Mouse (Mus musculus): ENCODE measurements around the gene Parva. TPM values are rescaled to one million over a fixed set of nuclear protein-coding genes. Genes with fewer than 3 reads are reported as not detected.

The Parva gene
- polyA plus RNA-seq, 1 experiment from 2014 or later = 50.4 TPM

- no peak overlapping the region for H3K4me3 ChIP-seq (ENCODE audit: low read depth, low read length)
- H3K36me3 ChIP-seq (ENCODE audit: control insufficient read depth, insufficient read depth, low read length) = no peaks in the 10 kb centered on the region
- H3K9ac ChIP-seq (ENCODE audit: low read length) = peak overlapping the region; percentile 10; the same call in 1 of the 2 replicates
- no peak overlapping the region for H3K4me2 ChIP-seq (ENCODE audit: low read depth)
- no peak for ATAC-seq (ENCODE audit: insufficient read depth, low FRiP score, low TSS enrichment)
- WGBS = 31% methylated on average over 6 of the region's 6 CpGs
- H3K4me1 ChIP-seq (ENCODE audit: control insufficient read depth, insufficient read depth, low read length) = peaks cover 20% of the 10 kb centered on the region
- DNase-seq (ENCODE audit: low spot score) = peak; percentile 28
- H3K9me3 ChIP-seq (ENCODE audit: control insufficient read depth, low read length) = no peaks in the 10 kb centered on the region
- H3K27ac ChIP-seq (ENCODE audit: low read depth, low read length) = 0 out of 2 replicates have a peak overlapping the region, but pooled peaks have one; percentile 27
- no peaks in the 10 kb centered on the region for H3K27me3 ChIP-seq (ENCODE audit: control insufficient read depth, insufficient read depth, low read length)
Measured at GRCm38 (mm10) chr7:112390937-112391605, 36.2 kb upstream of the Parva start.

- no peak overlapping the region for H3K4me3 ChIP-seq (ENCODE audit: low read depth, low read length)
- no peak overlapping the region for H3K4me2 ChIP-seq (ENCODE audit: low read depth)
- H3K9me3 ChIP-seq (ENCODE audit: control insufficient read depth, low read length) = no peaks in the 10 kb centered on the region
- H3K36me3 ChIP-seq (ENCODE audit: control insufficient read depth, insufficient read depth, low read length) = no peaks in the 10 kb centered on the region
- no peak overlapping the region for H3K27ac ChIP-seq (ENCODE audit: low read depth, low read length)
- 87% methylated on average over 3 of the region's 3 CpGs for WGBS
- DNase-seq (ENCODE audit: low spot score) = no peak
- ATAC-seq (ENCODE audit: insufficient read depth, low FRiP score, low TSS enrichment) = no peak
- H3K4me1 ChIP-seq (ENCODE audit: control insufficient read depth, insufficient read depth, low read length) = no peaks in the 10 kb centered on the region
- no peaks in the 10 kb centered on the region for H3K27me3 ChIP-seq (ENCODE audit: control insufficient read depth, insufficient read depth, low read length)
- no peak overlapping the region for H3K9ac ChIP-seq (ENCODE audit: low read length)
Measured at GRCm38 (mm10) chr7:112397786-112398185, 29.5 kb upstream of the Parva start.

DNA sequence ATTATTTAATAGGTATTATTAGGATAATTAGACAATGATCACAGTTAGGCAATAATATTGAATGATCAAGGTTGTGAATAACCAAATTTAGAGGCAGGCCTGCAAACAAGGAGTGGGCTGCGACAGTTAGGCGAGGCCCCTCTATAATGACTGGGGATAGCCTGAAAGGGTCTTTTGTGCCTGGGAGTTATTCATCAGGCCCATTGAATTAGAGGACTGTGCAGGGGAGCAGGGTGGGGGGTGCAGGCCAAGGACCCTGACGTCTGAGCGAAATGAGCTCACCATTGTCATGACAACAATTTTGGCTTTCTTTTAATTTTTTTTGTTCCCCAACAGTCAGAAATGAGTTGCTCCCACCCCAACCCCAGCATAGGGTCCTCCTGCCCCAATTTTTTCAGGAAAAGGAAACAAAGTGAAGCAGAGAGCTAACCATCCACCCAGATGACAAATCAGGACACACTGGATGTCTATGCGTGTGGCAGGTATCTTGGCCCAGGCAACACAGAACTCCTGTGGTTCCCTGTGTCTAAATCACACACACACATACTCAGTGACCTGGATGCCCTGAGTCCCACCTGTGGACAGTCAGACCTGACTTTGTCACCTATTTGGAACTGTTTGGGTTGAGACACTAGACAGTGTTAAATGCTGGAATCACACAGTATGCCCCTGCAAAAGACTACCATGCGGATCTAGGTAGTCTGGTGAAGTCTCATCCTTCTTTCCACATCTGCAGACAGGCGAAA is 27.7 kb upstream of the Parva start:
- Histone ChIP-seq H3K4me2 (ENCODE audit: low read depth) (no peak overlapping the region), H3K27me3 (ENCODE audit: control insufficient read depth, insufficient read depth, low read length) (no peaks in the 10 kb centered on the region), H3K9ac (ENCODE audit: low read length) (no peak overlapping the region), H3K4me3 (ENCODE audit: low read depth, low read length) (no peak overlapping the region), H3K27ac (ENCODE audit: low read depth, low read length) (0 out of 2 replicates have a peak overlapping the region, but pooled peaks have one; percentile 7), H3K36me3 (ENCODE audit: control insufficient read depth, insufficient read depth, low read length) (no peaks in the 10 kb centered on the region), H3K4me1 (ENCODE audit: control insufficient read depth, insufficient read depth, low read length) (no peaks in the 10 kb centered on the region), H3K9me3 (ENCODE audit: control insufficient read depth, low read length) (no peaks in the 10 kb centered on the region)
- peak; percentile 87; the same call in 1 of the 2 replicates for ATAC-seq (ENCODE audit: insufficient read depth, low FRiP score, low TSS enrichment)
- WGBS = 42% methylated on average over 7 of the region's 7 CpGs
- peak; percentile 40 for DNase-seq (ENCODE audit: low spot score)

DNA sequence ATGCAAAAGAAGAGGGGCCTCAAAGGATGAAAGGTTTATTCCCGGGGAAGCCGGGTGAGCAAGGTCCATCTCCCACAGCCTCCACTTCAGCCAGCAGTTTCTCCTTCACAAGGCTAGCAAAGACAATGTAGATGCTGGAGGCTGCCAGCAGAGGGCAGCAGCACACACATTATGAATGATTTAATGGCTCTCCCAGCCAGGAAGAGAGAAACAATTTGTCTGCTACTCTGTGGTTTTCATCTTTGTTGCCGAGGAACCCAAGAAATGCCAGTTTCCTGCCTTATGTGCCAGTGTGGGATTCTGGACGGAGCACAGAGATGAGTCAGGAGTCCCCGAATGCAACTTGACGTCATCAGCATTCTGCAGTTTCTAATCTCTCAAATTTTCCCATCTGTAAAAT is 27.1 kb upstream of the Parva start:
- no peaks in the 10 kb centered on the region for H3K9me3 ChIP-seq (ENCODE audit: control insufficient read depth, low read length)
- no peak overlapping the region for H3K27ac ChIP-seq (ENCODE audit: low read depth, low read length)
- 50% methylated on average over 6 of the region's 6 CpGs for WGBS
- ATAC-seq (ENCODE audit: insufficient read depth, low FRiP score, low TSS enrichment) (no peak), DNase-seq (ENCODE audit: low spot score) (peak; percentile 87)
- no peaks in the 10 kb centered on the region for H3K4me1 ChIP-seq (ENCODE audit: control insufficient read depth, insufficient read depth, low read length)
- H3K4me3 ChIP-seq (ENCODE audit: low read depth, low read length) = no peak overlapping the region
- no peaks in the 10 kb centered on the region for H3K27me3 ChIP-seq (ENCODE audit: control insufficient read depth, insufficient read depth, low read length)
- no peak overlapping the region for H3K9ac ChIP-seq (ENCODE audit: low read length)
- H3K36me3 ChIP-seq (ENCODE audit: control insufficient read depth, insufficient read depth, low read length) = no peaks in the 10 kb centered on the region
- H3K4me2 ChIP-seq (ENCODE audit: low read depth) = no peak overlapping the region

DNA sequence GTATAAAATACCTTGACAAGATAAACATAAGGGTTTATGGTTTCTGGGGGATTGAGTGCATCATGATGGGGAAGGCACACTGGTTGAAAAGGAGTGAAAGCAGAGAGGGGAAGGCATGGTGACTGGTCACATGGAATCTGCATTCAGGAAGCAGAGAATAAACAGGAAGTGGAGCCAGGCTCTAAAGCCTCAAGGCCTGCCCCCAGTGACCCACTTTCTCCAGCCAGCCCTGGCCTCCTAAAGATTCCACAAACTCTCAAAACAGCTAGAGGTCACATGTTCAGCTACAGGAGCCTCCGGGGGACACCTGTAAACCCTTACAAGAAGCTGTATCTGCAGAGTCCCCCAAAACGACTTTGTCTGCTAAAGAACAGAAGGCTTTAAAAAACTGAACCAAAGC is 22.2 kb upstream of the Parva start:
- Histone ChIP-seq H3K4me3 (ENCODE audit: low read depth, low read length) (no peak overlapping the region), H3K9me3 (ENCODE audit: control insufficient read depth, low read length) (no peaks in the 10 kb centered on the region), H3K4me2 (ENCODE audit: low read depth) (no peak overlapping the region), H3K4me1 (ENCODE audit: control insufficient read depth, insufficient read depth, low read length) (no peaks in the 10 kb centered on the region), H3K27me3 (ENCODE audit: control insufficient read depth, insufficient read depth, low read length) (no peaks in the 10 kb centered on the region), H3K9ac (ENCODE audit: low read length) (no peak overlapping the region), H3K36me3 (ENCODE audit: control insufficient read depth, insufficient read depth, low read length) (no peaks in the 10 kb centered on the region), H3K27ac (ENCODE audit: low read depth, low read length) (no peak overlapping the region)
- no peak for ATAC-seq (ENCODE audit: insufficient read depth, low FRiP score, low TSS enrichment)
- WGBS = 79% methylated on average over 2 of the region's 2 CpGs
- no peak for DNase-seq (ENCODE audit: low spot score)

DNA sequence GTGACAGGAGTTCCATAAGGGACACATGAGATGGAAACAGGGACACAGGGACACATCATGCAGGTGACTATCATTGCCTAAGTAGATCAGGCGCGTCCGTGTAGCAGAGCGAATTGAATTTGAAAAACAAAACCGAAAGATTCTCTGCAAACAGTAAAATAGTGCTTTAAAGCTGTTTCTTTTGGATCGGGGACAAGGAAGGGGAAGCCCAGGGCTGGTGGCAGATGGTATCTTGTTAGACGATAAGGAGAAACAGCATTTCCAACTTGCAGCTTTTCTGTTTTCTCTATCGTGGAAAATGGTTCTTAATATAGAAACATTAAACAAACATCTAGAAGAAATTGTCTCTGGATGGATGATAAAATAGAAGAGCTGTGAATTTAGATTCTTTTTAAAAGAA is 21.7 kb upstream of the Parva start:
- Histone ChIP-seq H3K4me2 (ENCODE audit: low read depth) (no peak overlapping the region), H3K9ac (ENCODE audit: low read length) (no peak overlapping the region), H3K36me3 (ENCODE audit: control insufficient read depth, insufficient read depth, low read length) (no peaks in the 10 kb centered on the region), H3K27ac (ENCODE audit: low read depth, low read length) (no peak overlapping the region), H3K9me3 (ENCODE audit: control insufficient read depth, low read length) (no peaks in the 10 kb centered on the region), H3K4me1 (ENCODE audit: control insufficient read depth, insufficient read depth, low read length) (no peaks in the 10 kb centered on the region), H3K27me3 (ENCODE audit: control insufficient read depth, insufficient read depth, low read length) (no peaks in the 10 kb centered on the region), H3K4me3 (ENCODE audit: low read depth, low read length) (no peak overlapping the region)
- 83% methylated on average over 8 of the region's 8 CpGs for WGBS
- DNase-seq (ENCODE audit: low spot score) (no peak), ATAC-seq (ENCODE audit: insufficient read depth, low FRiP score, low TSS enrichment) (no peak)

DNA sequence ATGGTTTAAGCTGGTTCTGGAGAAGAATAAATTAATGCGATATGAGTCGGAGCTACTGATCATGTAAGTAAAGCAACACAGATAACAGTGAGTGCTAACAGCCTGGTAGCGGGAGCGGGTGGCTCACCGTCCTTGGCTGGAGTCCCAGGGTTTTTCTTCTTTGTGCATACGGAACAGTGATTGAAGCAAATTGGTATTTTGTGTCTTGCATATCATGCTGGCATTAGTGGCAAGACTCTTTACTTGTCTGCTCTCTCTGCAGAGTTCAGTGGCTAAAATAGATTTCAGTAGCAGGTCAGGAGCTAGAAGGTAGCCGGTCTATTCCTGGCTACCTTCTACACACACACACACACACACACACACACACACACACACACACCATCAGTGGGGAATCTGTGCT is 19.7 kb upstream of the Parva start:
- no peaks in the 10 kb centered on the region for H3K27me3 ChIP-seq (ENCODE audit: control insufficient read depth, insufficient read depth, low read length)
- DNase-seq (ENCODE audit: low spot score) = no peak
- H3K4me2 ChIP-seq (ENCODE audit: low read depth) = no peak overlapping the region
- WGBS = 90% methylated on average over 7 of the region's 7 CpGs
- H3K4me3 ChIP-seq (ENCODE audit: low read depth, low read length) = no peak overlapping the region
- H3K4me1 ChIP-seq (ENCODE audit: control insufficient read depth, insufficient read depth, low read length) = no peaks in the 10 kb centered on the region
- ATAC-seq (ENCODE audit: insufficient read depth, low FRiP score, low TSS enrichment) = no peak
- no peaks in the 10 kb centered on the region for H3K9me3 ChIP-seq (ENCODE audit: control insufficient read depth, low read length)
- H3K9ac ChIP-seq (ENCODE audit: low read length) = no peak overlapping the region
- no peaks in the 10 kb centered on the region for H3K36me3 ChIP-seq (ENCODE audit: control insufficient read depth, insufficient read depth, low read length)
- H3K27ac ChIP-seq (ENCODE audit: low read depth, low read length) = no peak overlapping the region

GRCm38 (mm10) chr7:112409991-112410390 is 17.3 kb upstream of the Parva start:
- H3K9me3 ChIP-seq (ENCODE audit: control insufficient read depth, low read length) = no peaks in the 10 kb centered on the region
- H3K9ac ChIP-seq (ENCODE audit: low read length) = no peak overlapping the region
- no peak overlapping the region for H3K4me3 ChIP-seq (ENCODE audit: low read depth, low read length)
- DNase-seq (ENCODE audit: low spot score) = no peak
- no peaks in the 10 kb centered on the region for H3K4me1 ChIP-seq (ENCODE audit: control insufficient read depth, insufficient read depth, low read length)
- ATAC-seq (ENCODE audit: insufficient read depth, low FRiP score, low TSS enrichment) = no peak
- no peaks in the 10 kb centered on the region for H3K27me3 ChIP-seq (ENCODE audit: control insufficient read depth, insufficient read depth, low read length)
- no peak overlapping the region for H3K27ac ChIP-seq (ENCODE audit: low read depth, low read length)
- no peak overlapping the region for H3K4me2 ChIP-seq (ENCODE audit: low read depth)
- H3K36me3 ChIP-seq (ENCODE audit: control insufficient read depth, insufficient read depth, low read length) = no peaks in the 10 kb centered on the region
- WGBS = 86% methylated on average over 3 of the region's 3 CpGs

- no peak overlapping the region for H3K27ac ChIP-seq (ENCODE audit: low read depth, low read length)
- no peak for DNase-seq (ENCODE audit: low spot score)
- WGBS = 91% methylated on average over 6 of the region's 6 CpGs
Measured at GRCm38 (mm10) chr7:112413286-112413685, 14.0 kb upstream of the Parva start.

More at GRCm38 (mm10) chr7:112413286-112413685, 14.0 kb upstream of the Parva start:
- H3K9me3 ChIP-seq (ENCODE audit: control insufficient read depth, low read length) = no peaks in the 10 kb centered on the region
- no peak overlapping the region for H3K9ac ChIP-seq (ENCODE audit: low read length)
- H3K4me2 ChIP-seq (ENCODE audit: low read depth) = no peak overlapping the region
- no peak overlapping the region for H3K4me3 ChIP-seq (ENCODE audit: low read depth, low read length)
- H3K4me1 ChIP-seq (ENCODE audit: control insufficient read depth, insufficient read depth, low read length) = peaks cover 3% of the 10 kb centered on the region
- no peaks in the 10 kb centered on the region for H3K36me3 ChIP-seq (ENCODE audit: control insufficient read depth, insufficient read depth, low read length)
- ATAC-seq (ENCODE audit: insufficient read depth, low FRiP score, low TSS enrichment) = no peak
- H3K27me3 ChIP-seq (ENCODE audit: control insufficient read depth, insufficient read depth, low read length) = no peaks in the 10 kb centered on the region
